Mouse (Mus musculus) adrenal gland, postnatal 4 days (tissue): Measurements from ENCODE around the gene Cmip. TPM values are rescaled to one million over a fixed set of nuclear protein-coding genes. Genes with fewer than 3 reads are reported as not detected.
"Not testable (repeated sequence)": the region's sequence is repeated elsewhere in the genome, so short reads cannot be mapped to it uniquely, and the experiment has no call there.

Experiments
- DNase-seq, 2 experiments: peaks; one replicate each; pipeline ENCODE4 v3.0.0; 2021 to 2022; ENCODE audit warnings: low spot score in 2 of 2, mixed read lengths in 2 of 2
- total RNA-seq, 2 experiments: library from RNA; stranded (reverse); gene quantifications; 2 replicates each; pipeline ENCODE4 v1.2.3; 2021

Cmip gene
- total RNA-seq, 2 experiments from 2014 or later = 120 to 133 TPM

GRCm38 (mm10) chr8:117412232-117412631 is 155.4 kb downstream of the Cmip start:
- DNase-seq = no peak

GRCm38 (mm10) chr8:117417830-117418229 is 161.0 kb downstream of the Cmip start:
- DNase-seq = no peak

- DNase-seq = no peak
These were observed 164.1 kb downstream of the Cmip start for GRCm38 (mm10) chr8:117420841-117421534.

GRCm38 (mm10) chr8:117421838-117422237 is 165.0 kb downstream of the Cmip start:
- DNase-seq = no peak

GRCm38 (mm10) chr8:117422343-117422742 is 165.5 kb downstream of the Cmip start:
- DNase-seq = no peak

GRCm38 (mm10) chr8:117423029-117423428 is 166.2 kb downstream of the Cmip start:
- DNase-seq = no peak

- DNase-seq = not testable (repeated sequence)
These were observed 171.0 kb downstream of the Cmip start for GRCm38 (mm10) chr8:117427816-117428215.

- DNase-seq = no peak
These were observed 171.8 kb downstream of the Cmip start for GRCm38 (mm10) chr8:117428524-117429162.

GRCm38 (mm10) chr8:117430624-117431023 is 173.8 kb downstream of the Cmip start:
- DNase-seq = no peak

GRCm38 (mm10) chr8:117431554-117431953 is 174.7 kb downstream of the Cmip start:
- no peak for DNase-seq

GRCm38 (mm10) chr8:117432111-117432510 is 175.2 kb downstream of the Cmip start:
- DNase-seq = no peak

GRCm38 (mm10) chr8:117433968-117434367 is 177.1 kb downstream of the Cmip start:
- DNase-seq = no peak

- no peak for DNase-seq
These were observed 179.9 kb downstream of the Cmip start for GRCm38 (mm10) chr8:117436786-117437185.

GRCm38 (mm10) chr8:117437616-117438015 is 180.8 kb downstream of the Cmip start:
- no peak for DNase-seq

- no peak for DNase-seq
These were observed 183.5 kb downstream of the Cmip start for GRCm38 (mm10) chr8:117440317-117440716.

- no peak for DNase-seq
These were observed 183.9 kb downstream of the Cmip start for GRCm38 (mm10) chr8:117440759-117441158.

- DNase-seq = no peak
These were observed 188.6 kb downstream of the Cmip start for GRCm38 (mm10) chr8:117445507-117445906.

- DNase-seq = no peak
These were observed 189.6 kb downstream of the Cmip start for GRCm38 (mm10) chr8:117446344-117446997.

GRCm38 (mm10) chr8:117451072-117451471 is 194.2 kb downstream of the Cmip start:
- DNase-seq = no peak

GRCm38 (mm10) chr8:117453974-117454373 is 197.1 kb downstream of the Cmip start:
- no peak for DNase-seq

GRCm38 (mm10) chr8:117454516-117455116 is 197.8 kb downstream of the Cmip start:
- no peak for DNase-seq

- DNase-seq = no peak
These were observed 198.8 kb downstream of the Cmip start for GRCm38 (mm10) chr8:117455701-117456100.
